Mouse (Mus musculus) bone marrow macrophage, adult 2 months (primary cell): ENCODE data around the gene Mff.

Experiments used
- CTCF ChIP-seq: IDR thresholded peaks from 2 replicates; pipeline ENCODE4 v1.5.1; 2012; ENCODE audit warnings: low read depth, mild to moderate bottlenecking, low read length, moderate library complexity
- POLR2A ChIP-seq: IDR thresholded peaks from 2 replicates; pipeline ENCODE4 v1.6.1; 2012; ENCODE audit warnings: mild to moderate bottlenecking, low read depth, low read length, borderline replicate concordance

GRCm38 (mm10) chr1:82725875-82726185 lies 1.1 kb downstream of the Mff start:
- TF ChIP-seq CTCF (no peak), POLR2A (no peak)
